Mouse (Mus musculus): ENCODE measurements at regions not wholly inside any gene's neighbourhood (a gene's known extent, or its start where the extent isn't known, plus 50 kb on each side); places are given as distances from the start of the nearest gene placed in this dataset.

- in situ Hi-C loops (cut with MboI; ENCODE audit: low pct_ligation_motif_present, low pct_unique_long_range_greater_than_20kb, low sequenced_read_pairs) (no loop called here), dilution Hi-C loops (cut with MboI; ENCODE audit: extremely low pct_ligation_motif_present, extremely low pct_unique_long_range_greater_than_20kb, low sequenced_read_pairs) (no loop called here)
- H3K4me2 ChIP-seq (ENCODE audit: insufficient read depth, low read depth, poor library complexity, severe bottlenecking) = no peak overlapping the region
- H3K4me3 ChIP-seq (replicated peaks in 1 of 3; ENCODE audit: low read depth in 2 of 3, low read length in 2 of 3, poor library complexity in 1 of 3) = no peak overlapping the region
- TF ChIP-seq CHD1 (IDR thresholded peaks at IDR 0.05; ENCODE audit: low read depth, low read length) (no peak), TCF12 (IDR thresholded peaks at IDR 0.05; ENCODE audit: low read depth, low read length) (no peak), RAD21 (IDR thresholded peaks at IDR 0.05; ENCODE audit: low read depth, low read length) (no peak), MAZ (IDR thresholded peaks at IDR 0.05; ENCODE audit: low read depth, low read length) (no peak), MAFK (IDR thresholded peaks at IDR 0.05; ENCODE audit: insufficient replicate concordance, low read length) (no peak), SIN3A (IDR thresholded peaks at IDR 0.05; ENCODE audit: low read length) (no peak), UBTF (IDR thresholded peaks at IDR 0.05; ENCODE audit: low read depth, low read length) (no peak), IRF4 (IDR thresholded peaks at IDR 0.05; ENCODE audit: low read depth, low read length) (no peak), POLR2A (IDR thresholded peaks at IDR 0.05; ENCODE audit: low read depth, low read length) (no peak)
- H3K9ac ChIP-seq (ENCODE audit: insufficient read depth, low read depth) = no peak overlapping the region
- no peaks in the 10 kb centered on the region for H3K4me1 ChIP-seq (ENCODE audit: control insufficient read depth in 1 of 2, insufficient read depth in 2 of 2)
- DNase-seq (ENCODE audit: extremely low read depth) = no peak
- H3K79me2 ChIP-seq (replicated peaks; ENCODE audit: control insufficient read depth, extremely low read depth, insufficient read depth, poor library complexity, severe bottlenecking) = no peaks in the 10 kb centered on the region
- H3K27me3 ChIP-seq (replicated peaks) = no peaks in the 10 kb centered on the region
- no peaks in the 10 kb centered on the region for H3K36me3 ChIP-seq (replicated peaks in 1 of 2; ENCODE audit: control insufficient read depth in 1 of 2, insufficient read depth in 1 of 2, low read length in 1 of 2)
- H3K9me3 ChIP-seq (replicated peaks; ENCODE audit: low read length) = peaks cover 76% of the 10 kb centered on the region
- H3K27ac ChIP-seq (ENCODE audit: insufficient read depth, low read depth) = no peak overlapping the region
Observed at GRCm38 (mm10) chr2:169288891-169289605, 298.5 kb downstream of the Gm11011 start.

DNA sequence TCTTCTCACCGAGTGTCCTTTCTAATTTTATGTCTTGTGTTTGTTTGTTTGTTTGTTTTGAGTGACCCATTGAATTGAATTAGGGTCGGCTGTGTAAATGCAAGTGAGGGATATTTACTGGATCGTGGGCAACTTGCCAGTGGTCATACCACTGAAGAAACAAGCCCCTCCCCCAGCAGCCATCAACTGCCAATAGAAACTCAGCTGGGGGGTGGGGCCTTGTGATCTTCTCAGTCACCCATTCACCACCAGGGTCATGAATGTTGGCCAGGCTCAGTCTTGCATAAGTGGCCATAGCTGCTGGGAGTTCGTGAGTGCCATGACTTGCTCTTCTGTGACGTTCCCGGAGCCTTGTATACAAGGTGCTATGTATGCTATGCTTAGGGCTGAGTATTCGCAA, 300.8 kb downstream of the Gm11011 start:
- no peaks in the 10 kb centered on the region for H3K79me2 ChIP-seq (replicated peaks; ENCODE audit: control insufficient read depth, extremely low read depth, insufficient read depth, poor library complexity, severe bottlenecking)
- in situ Hi-C loops (cut with MboI; ENCODE audit: low pct_ligation_motif_present, low pct_unique_long_range_greater_than_20kb, low sequenced_read_pairs) = no loop called here
- no peak for DNase-seq (ENCODE audit: extremely low read depth)
- H3K27me3 ChIP-seq (replicated peaks) = no peaks in the 10 kb centered on the region
- H3K36me3 ChIP-seq (replicated peaks in 1 of 2; ENCODE audit: control insufficient read depth in 1 of 2, insufficient read depth in 1 of 2, low read length in 1 of 2) = no peaks in the 10 kb centered on the region
- dilution Hi-C loops (cut with MboI; ENCODE audit: extremely low pct_ligation_motif_present, extremely low pct_unique_long_range_greater_than_20kb, low sequenced_read_pairs) = no loop called here
- H3K9me3 ChIP-seq (replicated peaks; ENCODE audit: low read length) = peaks cover 74% of the 10 kb centered on the region
- H3K4me1 ChIP-seq (ENCODE audit: control insufficient read depth in 1 of 2, insufficient read depth in 2 of 2) = no peaks in the 10 kb centered on the region
- no peak overlapping the region for H3K9ac ChIP-seq (ENCODE audit: insufficient read depth, low read depth)
- no peak overlapping the region for H3K4me3 ChIP-seq (replicated peaks in 1 of 3; ENCODE audit: low read depth in 2 of 3, low read length in 2 of 3, poor library complexity in 1 of 3)
- H3K4me2 ChIP-seq (ENCODE audit: insufficient read depth, low read depth, poor library complexity, severe bottlenecking) = no peak overlapping the region
- TF ChIP-seq ETS1 (conservative IDR thresholded peaks at IDR 0.05; ENCODE audit: low read depth, low read length) (no peak), NELFE (IDR thresholded peaks at IDR 0.05; ENCODE audit: low read depth, low read length) (no peak), CHD2 (IDR thresholded peaks at IDR 0.05; ENCODE audit: low read length) (no peak), IRF4 (IDR thresholded peaks at IDR 0.05; ENCODE audit: low read depth, low read length) (no peak), POLR2A (IDR thresholded peaks at IDR 0.05; ENCODE audit: low read depth, low read length) (no peak), BHLHE40 (IDR thresholded peaks at IDR 0.05; ENCODE audit: low read depth, low read length) (no peak), RCOR1 (conservative IDR thresholded peaks at IDR 0.05; ENCODE audit: low read depth, low read length) (no peak), USF2 (conservative IDR thresholded peaks at IDR 0.05; ENCODE audit: low read depth, low read length) (no peak), E2F4 (IDR thresholded peaks at IDR 0.05; ENCODE audit: insufficient replicate concordance, low read depth, low read length) (no peak), MEF2A (IDR thresholded peaks at IDR 0.05; ENCODE audit: borderline replicate concordance, low read depth, low read length) (no peak)
- H3K27ac ChIP-seq (ENCODE audit: insufficient read depth, low read depth) = no peak overlapping the region

All from CH12.LX (cell line).